ENCODE assay signal across 19 mouse cellular contexts in genomic region chr19:56395183-56395935, GRCm38 (mm10). TPM values are rescaled to one million over a fixed set of nuclear protein-coding genes. Genes with fewer than 3 reads are reported as not detected.
DNase-seq lines count a peak whose midpoint lies in the region; ATAC-seq and TF ChIP-seq lines count a peak whose summit lies in the region.
"Had no signal": no experiment of that assay in that cellular context is flagged by ENCODE, and none has a peak within 500 bp of the region (broad histone marks: within the 10 kb centered on the region; RNA-seq: fewer than 3 reads in every experiment).

No protein-coding gene starts in this region.

- no peak overlapping the region for H3K9ac ChIP-seq in heart, embryonic 15.5 days
- H3K9ac ChIP-seq: hindbrain, embryonic 12.5 days had no signal

- 0 out of 2 replicates have a peak overlapping the region, but pooled peaks have one; percentile 20 for H3K27ac ChIP-seq in heart, embryonic 15.5 days
- H3K27ac ChIP-seq in kidney, adult 2 months (ENCODE audit: insufficient read depth, low read depth, low read length) = no peak overlapping the region
- H3K27ac ChIP-seq: gastrocnemius, adult 2 months; hindbrain, embryonic 12.5 days had no signal

- intact Hi-C loops in heart, postnatal 25 days (cut with DNase I) = loop anchor here (5.0 kb wide), 1 partner anchor 38 kb away; no protein-coding TSS in a partner anchor

- no peak for TF ChIP-seq POLR2A in kidney, adult 2 months (IDR thresholded peaks at IDR 0.05; ENCODE audit: low read depth, low read length)
- TF ChIP-seq POLR2A in lung, adult 2 months (IDR thresholded peaks at IDR 0.05; ENCODE audit: borderline replicate concordance, extremely low read depth, low read depth, low read length) = no peak

- H3K9me3 ChIP-seq in heart, embryonic 15.5 days (replicated peaks) = no peaks in the 10 kb centered on the region
- H3K9me3 ChIP-seq: embryonic facial prominence, embryonic 10.5 days; forebrain, embryonic 10.5 days; hindbrain, embryonic 12.5 days had no signal

- H3K36me3 ChIP-seq in heart, embryonic 15.5 days = no peaks in the 10 kb centered on the region
- no peaks in the 10 kb centered on the region for H3K36me3 ChIP-seq in kidney, adult 2 months (ENCODE audit: control insufficient read depth, insufficient read depth, low read length)
- H3K36me3 ChIP-seq: forebrain, embryonic 10.5 days; hindbrain, embryonic 12.5 days had no signal

- H3K27me3 ChIP-seq in heart, embryonic 15.5 days = no peaks in the 10 kb centered on the region
- H3K27me3 ChIP-seq in kidney, adult 2 months (replicated peaks; ENCODE audit: control insufficient read depth, insufficient read depth, low read length) = no peaks in the 10 kb centered on the region

- ATAC-seq in heart, embryonic 15.5 days (replicated peaks; ENCODE audit: insufficient number of reproducible peaks, insufficient read depth, low FRiP score, low read depth) = no peak
- ATAC-seq: forebrain, embryonic 14.5 days; hindbrain, embryonic 16.5 days had no signal

- no peak overlapping the region for H3K4me2 ChIP-seq in heart, embryonic 15.5 days

- TF ChIP-seq CTCF in kidney, adult 2 months (conservative IDR thresholded peaks at IDR 0.05; ENCODE audit: insufficient read depth, insufficient read length, low read depth, low read length) = no peak
- TF ChIP-seq CTCF in lung, adult 2 months (IDR thresholded peaks at IDR 0.05; ENCODE audit: insufficient read depth, low read length) = no peak

- no peak overlapping the region for H3K4me3 ChIP-seq in heart, embryonic 15.5 days
- H3K4me3 ChIP-seq in kidney, adult 2 months (ENCODE audit: insufficient read depth, low read depth, low read length) = no peak overlapping the region
- H3K4me3 ChIP-seq in lung, adult 2 months (replicated peaks; ENCODE audit: extremely low read depth, low read depth, low read length) = no peak overlapping the region
- H3K4me3 ChIP-seq: hindbrain, embryonic 12.5 days had no signal

- DNase-seq in heart, postnatal 25 days (ENCODE audit: low spot score) = no peak
- DNase-seq in testis, postnatal 10 days (ENCODE audit: low spot score) = peak; percentile 32
- DNase-seq in testis, postnatal 14 days (ENCODE audit: low spot score) = no peak
- DNase-seq in induced T-regulatory cell, adult 2 months (ENCODE audit: low read depth) = peak; percentile 16
- DNase-seq in kidney, adult 2 months = no peak
- DNase-seq in lung, adult 2 months = no peak
- DNase-seq: adrenal gland, adult 2 months; adrenal gland, postnatal 36 days; cerebellum, adult 2 months; cerebellum, postnatal 10 days; gastrocnemius, adult 2 months; gastrocnemius, postnatal 25 days; heart, postnatal 4 days had no signal

- H3K4me1 ChIP-seq in heart, embryonic 15.5 days (replicated peaks) = peaks cover 49% of the 10 kb centered on the region
- peaks cover 7% of the 10 kb centered on the region; the same call in 1 of the 2 replicates for H3K4me1 ChIP-seq in kidney, adult 2 months (ENCODE audit: control insufficient read depth, insufficient read depth, low read length)
- peaks cover 11% of the 10 kb centered on the region; the same call in 1 of the 2 replicates for H3K4me1 ChIP-seq in lung, adult 2 months (ENCODE audit: control insufficient read depth, insufficient read depth, low read length)

- WGBS in heart, embryonic 15.5 days = 81% methylated on average over 16 of the region's 16 CpGs
- WGBS in kidney, adult 2 months = 85% methylated on average over 16 of the region's 16 CpGs
- WGBS in lung, adult 2 months = 85% methylated on average over 16 of the region's 16 CpGs

RNA-seq across cellular contexts. Expression of gene Casp7, which starts 1.6 kb away (rescaled TPM):
- polyA plus RNA-seq in heart, embryonic 15.5 days (2015; fragmentation: Nextera tagmentation; extraction: Ambion mirVana) = 25.6 and 28.4 TPM in 2 replicates
- total RNA-seq in heart, postnatal 25 days (2021) = 10 to 100 TPM; 12.6 to 15.6 TPM
- polyA plus RNA-seq in kidney, adult 2 months (2012; rRNA removed) = 12.0 and 12.4 TPM in 2 replicates
- polyA plus RNA-seq in lung, adult 2 months (2012; rRNA removed) = 14.2 and 17.3 TPM in 2 replicates

RNA-seq across cellular contexts. Expression of gene Nrap, which starts 5.5 kb away (rescaled TPM):
- polyA plus RNA-seq in heart, embryonic 15.5 days (2015; fragmentation: Nextera tagmentation; extraction: Ambion mirVana) = 37.8 and 43.0 TPM in 2 replicates
- total RNA-seq in heart, postnatal 25 days (2021) = 100 to 1,000 TPM; 314 to 343 TPM
- 1.1 and 5.0 TPM in 2 replicates for polyA plus RNA-seq in kidney, adult 2 months (2012; rRNA removed)
- polyA plus RNA-seq in lung, adult 2 months (2012; rRNA removed) = 1.3 and 9.4 TPM in 2 replicates
- total RNA-seq: adrenal gland, adult 2 months had no signal
- polyA plus RNA-seq: adrenal gland, adult 2 months had no signal

Comparison
In these comparisons a context has a peak if more than half of its experiments do, and no peak if none do; other contexts are left out.
1. DNase-seq: peak in testis, postnatal 10 days (single experiment) and induced T-regulatory cell, adult 2 months (single experiment); none in heart, postnatal 25 days (single experiment), testis, postnatal 14 days (single experiment), kidney, adult 2 months (single experiment) and lung, adult 2 months (single experiment).